Mouse (Mus musculus) brain, embryonic 14.5 days (tissue): Measurements from ENCODE around the gene Srp68.

ENCODE experiments used
- CTCF ChIP-seq: fragments of 200-500 bp; IDR thresholded peaks from 2 replicates; pipeline ENCODE4 v1.5.1; 2012; ENCODE audit warnings: inconsistent platforms, mild to moderate bottlenecking, moderate library complexity, borderline replicate concordance; ENCODE audit not compliant: insufficient read depth, insufficient read length; ENCODE audit errors: extremely low read depth
- POLR2A ChIP-seq: fragments of 200-500 bp; IDR thresholded peaks from 2 replicates; pipeline ENCODE4 v1.6.1; 2012; ENCODE audit warnings: mild to moderate bottlenecking, inconsistent platforms, borderline replicate concordance; ENCODE audit not compliant: poor library complexity, insufficient read depth, insufficient read length, severe bottlenecking; ENCODE audit errors: extremely low read depth

- TF ChIP-seq CTCF (no peak), POLR2A (no peak)
Observed at GRCm38 (mm10) chr11:116293538-116294137, 19.6 kb upstream of the Srp68 start.
